22 mouse cellular contexts compared by ENCODE assay signal in genomic region chr4:4722081-4722480, GRCm38 (mm10).
DNase-seq lines count a peak whose midpoint lies in the region; ATAC-seq and TF ChIP-seq lines count a peak whose summit lies in the region.
"Had no signal": no experiment of that assay in that cellular context is flagged by ENCODE, and none has a peak within 500 bp of the region (broad histone marks: within the 10 kb centered on the region; RNA-seq: fewer than 3 reads in every experiment).

No protein-coding gene starts in this region.

- no peak overlapping the region for H3K4me2 ChIP-seq in kidney, postnatal 0 days (ENCODE audit: low read length)
- H3K4me2 ChIP-seq: hindbrain, embryonic 12.5 days; limb, embryonic 15.5 days; midbrain, embryonic 12.5 days; neural tube, embryonic 15.5 days had no signal

- H3K36me3 ChIP-seq in kidney, postnatal 0 days (ENCODE audit: insufficient read depth, low read length) = no peaks in the 10 kb centered on the region
- no peaks in the 10 kb centered on the region for H3K36me3 ChIP-seq in E14TG2a.4 (ENCODE audit: insufficient read depth, low read length)
- H3K36me3 ChIP-seq: hindbrain, embryonic 12.5 days; limb, embryonic 15.5 days; midbrain, embryonic 12.5 days; neural tube, embryonic 15.5 days had no signal

- TF ChIP-seq CTCF in kidney, postnatal 0 days (IDR thresholded peaks at IDR 0.05; ENCODE audit: low read depth) = peak; percentile 44; the same call in 1 of the 2 replicates
- peak; percentile 28 for TF ChIP-seq CTCF in E14TG2a.4 (conservative IDR thresholded peaks at IDR 0.05; ENCODE audit: low read length)

- H3K27me3 ChIP-seq in kidney, postnatal 0 days (ENCODE audit: insufficient read depth, low read length) = no peaks in the 10 kb centered on the region
- H3K27me3 ChIP-seq in E14TG2a.4 (ENCODE audit: insufficient read depth, low read length) = no peaks in the 10 kb centered on the region
- H3K27me3 ChIP-seq: hindbrain, embryonic 12.5 days; limb, embryonic 15.5 days; midbrain, embryonic 12.5 days; neural tube, embryonic 15.5 days had no signal

- H3K9ac ChIP-seq in kidney, postnatal 0 days (ENCODE audit: low read depth, low read length) = no peak overlapping the region
- H3K9ac ChIP-seq: hindbrain, embryonic 12.5 days; limb, embryonic 15.5 days; midbrain, embryonic 12.5 days; neural tube, embryonic 15.5 days had no signal

- no peaks in the 10 kb centered on the region for H3K9me3 ChIP-seq in kidney, postnatal 0 days (replicated peaks; ENCODE audit: low read length)
- H3K9me3 ChIP-seq in E14TG2a.4 (ENCODE audit: low read length) = no peaks in the 10 kb centered on the region
- H3K9me3 ChIP-seq: hindbrain, embryonic 12.5 days; limb, embryonic 15.5 days; midbrain, embryonic 12.5 days; neural tube, embryonic 15.5 days had no signal

- H3K4me3 ChIP-seq in kidney, postnatal 0 days (replicated peaks; ENCODE audit: low read depth, low read length) = no peak overlapping the region
- H3K4me3 ChIP-seq in E14TG2a.4 (replicated peaks; ENCODE audit: low read length) = no peak overlapping the region
- H3K4me3 ChIP-seq: erythroblast, embryonic 14.5 days; hindbrain, embryonic 12.5 days; limb, embryonic 15.5 days; midbrain, embryonic 12.5 days; myocyte; neural tube, embryonic 15.5 days had no signal

- H3K27ac ChIP-seq in kidney, postnatal 0 days = no peak overlapping the region
- H3K27ac ChIP-seq: hindbrain, embryonic 12.5 days; limb, embryonic 15.5 days; midbrain, embryonic 12.5 days; neural tube, embryonic 15.5 days had no signal

- WGBS in kidney, postnatal 0 days = 53% methylated on average over 1 of the region's 1 CpGs

- H3K4me1 ChIP-seq in kidney, postnatal 0 days (replicated peaks; ENCODE audit: insufficient read depth, low read length) = no peaks in the 10 kb centered on the region
- H3K4me1 ChIP-seq in E14TG2a.4 (replicated peaks; ENCODE audit: low read depth, low read length) = 0 out of 2 replicates have a peak, but pooled peaks cover under 1% of the 10 kb centered on the region
- H3K4me1 ChIP-seq: hindbrain, embryonic 12.5 days; midbrain, embryonic 12.5 days; neural tube, embryonic 15.5 days had no signal

- no peak for ATAC-seq in kidney, postnatal 0 days (replicated peaks; ENCODE audit: low FRiP score, low read depth)
- ATAC-seq: forebrain, embryonic 14.5 days had no signal

- DNase-seq in cerebellum, postnatal 14 days = peak; percentile 5 to 6
- DNase-seq in cerebellum, adult 11 months = no peak
- no peak for DNase-seq in kidney, postnatal 0 days (ENCODE audit: low spot score)
- DNase-seq in kidney, postnatal 36 days = no peak
- DNase-seq in adipocyte (ENCODE audit: low spot score) = peak; percentile 20
- DNase-seq in testis, postnatal 10 days (ENCODE audit: low spot score) = no peak
- no peak for DNase-seq in spleen, postnatal 36 days (ENCODE audit: low spot score in 2 of 2)
- DNase-seq: adrenal gland, postnatal 36 days; cerebellum, adult 9-11 months; heart, adult 18-20 months; kidney, postnatal 10 days; lung, adult 18-20 months; right cerebral cortex, postnatal 25 days; thymus, postnatal 36 days had no signal

Comparison
In these comparisons a context has a peak if more than half of its experiments do, and no peak if none do; other contexts are left out.
1. DNase-seq: peak in cerebellum, postnatal 14 days (2 of 2) and adipocyte (single experiment); none in cerebellum, adult 11 months (single experiment), kidney, postnatal 0 days (single experiment), kidney, postnatal 36 days (0 of 2), testis, postnatal 10 days (single experiment) and spleen, postnatal 36 days (0 of 2).